Mouse (Mus musculus): Measurements from ENCODE around the gene Fhl3. TPM values are rescaled to one million over a fixed set of nuclear protein-coding genes. Genes with fewer than 3 reads are reported as not detected.
A peak's percentile ranks its signal among the peaks of the same experiment; 100 is the strongest.

Fhl3 gene
- polyA plus RNA-seq, 1 experiment from 2014 or later = 3.3 TPM

GRCm38 (mm10) chr4:124752281-124753199 is 52.0 kb downstream of the Fhl3 start:
- WGBS = 20% methylated on average over 15 of the region's 15 CpGs
- no peak overlapping the region for H3K27ac ChIP-seq

GRCm38 (mm10) chr4:124755526-124755925 is 55.0 kb downstream of the Fhl3 start:
- H3K27ac ChIP-seq = no peak overlapping the region
- no peak overlapping the region for H3K4me2 ChIP-seq (replicated peaks)

More at GRCm38 (mm10) chr4:124752281-124753199, 52.0 kb downstream of the Fhl3 start:
- Histone ChIP-seq H3K4me1 (peaks cover 16% of the 10 kb centered on the region), H3K9ac (peak overlapping the region; percentile 77), H3K9me3 (replicated peaks) (no peaks in the 10 kb centered on the region), H3K36me3 (no peaks in the 10 kb centered on the region), H3K27me3 (peaks cover 10% of the 10 kb centered on the region), H3K4me3 (peak overlapping the region; percentile 59), H3K4me2 (replicated peaks) (peak overlapping the region; percentile 98)
- no peak for ATAC-seq (ENCODE audit: low FRiP score)

More at GRCm38 (mm10) chr4:124755526-124755925, 55.0 kb downstream of the Fhl3 start:
- H3K9ac ChIP-seq = no peak overlapping the region
- H3K9me3 ChIP-seq (replicated peaks) = no peaks in the 10 kb centered on the region
- H3K36me3 ChIP-seq = peaks cover 8% of the 10 kb centered on the region
- WGBS = 71% methylated on average over 7 of the region's 7 CpGs
- H3K27me3 ChIP-seq = peaks cover 1% of the 10 kb centered on the region; the same call in 1 of the 2 replicates
- no peak for ATAC-seq (ENCODE audit: low FRiP score)
- H3K4me3 ChIP-seq = no peak overlapping the region
- peaks cover 16% of the 10 kb centered on the region for H3K4me1 ChIP-seq

MicroRNAs within 50 kb of the gene (microRNA counts, 519-probe panel; counts per million panel counts)
- microRNA mmu-miR-697 = 470 counts per million, percentile 58 among the panel's probes with 10 or more counts
- microRNA mmu-miR-698 = 470 counts per million, percentile 58 among the panel's probes with 10 or more counts

Small RNA genes lying within 50 kb of the gene (microRNA-seq; reads per million reads assigned to microRNA genes)
- gene Gm24721 (not detected), gene Mir697 (not detected), gene Mir698 (not detected)

Other genes starting within 250 kb of the Fhl3 start
- 0.75 and 1.0 TPM in 2 replicates for gene 3100002H09Rik, start 89.9 kb upstream of the Fhl3 start, polyA plus RNA-seq (2016; fragmentation: Nextera tagmentation; extraction: Ambion mirVana)
- gene Pou3f1, start 43.9 kb upstream of the Fhl3 start, polyA plus RNA-seq (2016; fragmentation: Nextera tagmentation; extraction: Ambion mirVana) = 24.2 and 24.4 TPM in 2 replicates
- gene Utp11, start 7.1 kb upstream of the Fhl3 start, polyA plus RNA-seq (2016; fragmentation: Nextera tagmentation; extraction: Ambion mirVana) = 60.7 and 68.8 TPM in 2 replicates
- gene Sf3a3, start 14.1 kb downstream of the Fhl3 start, polyA plus RNA-seq (2016; fragmentation: Nextera tagmentation; extraction: Ambion mirVana) = 157 and 164 TPM in 2 replicates
- gene Inpp5b, start 41.1 kb downstream of the Fhl3 start, polyA plus RNA-seq (2016; fragmentation: Nextera tagmentation; extraction: Ambion mirVana) = 23.7 and 25.8 TPM in 2 replicates
- 12.4 and 13.7 TPM in 2 replicates for gene Mtf1, start 101.4 kb downstream of the Fhl3 start, polyA plus RNA-seq (2016; fragmentation: Nextera tagmentation; extraction: Ambion mirVana)
- 44.4 and 48.5 TPM in 2 replicates for gene Yrdc, start 150.0 kb downstream of the Fhl3 start, polyA plus RNA-seq (2016; fragmentation: Nextera tagmentation; extraction: Ambion mirVana)
- 77.6 and 84.0 TPM in 2 replicates for gene 1110065P20Rik, start 150.5 kb downstream of the Fhl3 start, polyA plus RNA-seq (2016; fragmentation: Nextera tagmentation; extraction: Ambion mirVana)
- 4.4 and 7.3 TPM in 2 replicates for gene Maneal, start 161.5 kb downstream of the Fhl3 start, polyA plus RNA-seq (2016; fragmentation: Nextera tagmentation; extraction: Ambion mirVana)
- gene Epha10, start 180.2 kb downstream of the Fhl3 start, polyA plus RNA-seq (2016; fragmentation: Nextera tagmentation; extraction: Ambion mirVana) = 6.8 and 7.5 TPM in 2 replicates
- 16.7 and 18.1 TPM in 2 replicates for gene 9930104L06Rik, start 236.3 kb downstream of the Fhl3 start, polyA plus RNA-seq (2016; fragmentation: Nextera tagmentation; extraction: Ambion mirVana)
- gene Cdca8, start 238.6 kb downstream of the Fhl3 start, polyA plus RNA-seq (2016; fragmentation: Nextera tagmentation; extraction: Ambion mirVana) = 130 and 135 TPM in 2 replicates